Mouse (Mus musculus): ENCODE data around the gene Rpl7l1.
A peak's percentile ranks its signal among the peaks of the same experiment; 100 is the strongest.
"Not testable (repeated sequence)": the region's sequence is repeated elsewhere in the genome, so short reads cannot be mapped to it uniquely, and the experiment has no call there.

The Rpl7l1 gene

DNA sequence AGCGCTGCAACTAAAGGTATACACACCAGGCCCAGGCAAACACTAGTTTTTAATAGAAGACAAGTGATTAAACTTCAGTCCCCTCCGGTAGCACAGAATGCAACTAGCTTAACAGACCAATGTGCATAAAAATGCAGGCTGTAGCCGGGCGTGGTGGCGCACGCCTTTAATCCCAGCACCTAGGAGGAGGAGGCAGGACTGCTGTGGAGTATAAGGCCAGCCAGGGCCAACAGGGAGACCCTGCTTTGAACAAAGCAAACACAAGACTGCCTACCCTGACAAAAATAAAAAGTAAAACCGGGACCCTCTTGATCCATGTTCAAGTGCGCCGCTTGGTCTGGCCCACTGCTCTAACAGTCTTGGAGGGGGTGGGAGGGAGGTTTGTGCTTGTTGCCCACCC, 7.4 kb downstream of the Rpl7l1 start:
- no peak for DNase-seq (ENCODE audit: low spot score)

DNA sequence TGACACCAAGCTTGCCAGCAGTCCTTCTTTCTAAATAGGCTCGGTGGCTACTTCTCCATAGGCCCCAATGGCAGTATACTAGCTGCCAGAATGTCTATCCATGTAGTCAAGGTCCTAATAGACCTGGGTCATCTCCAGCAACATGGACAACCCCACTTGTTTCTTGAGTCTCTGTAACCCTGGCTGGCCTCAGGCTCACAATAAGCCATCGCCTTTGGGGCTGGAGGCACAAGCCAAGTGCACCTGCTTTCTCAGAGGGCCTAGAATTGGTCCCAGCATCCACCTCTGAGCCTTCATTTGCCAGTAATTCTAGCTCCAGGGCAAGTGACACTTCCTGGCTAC, 8.4 kb downstream of the Rpl7l1 start:
- no peak for DNase-seq (ENCODE audit: low spot score)

DNA sequence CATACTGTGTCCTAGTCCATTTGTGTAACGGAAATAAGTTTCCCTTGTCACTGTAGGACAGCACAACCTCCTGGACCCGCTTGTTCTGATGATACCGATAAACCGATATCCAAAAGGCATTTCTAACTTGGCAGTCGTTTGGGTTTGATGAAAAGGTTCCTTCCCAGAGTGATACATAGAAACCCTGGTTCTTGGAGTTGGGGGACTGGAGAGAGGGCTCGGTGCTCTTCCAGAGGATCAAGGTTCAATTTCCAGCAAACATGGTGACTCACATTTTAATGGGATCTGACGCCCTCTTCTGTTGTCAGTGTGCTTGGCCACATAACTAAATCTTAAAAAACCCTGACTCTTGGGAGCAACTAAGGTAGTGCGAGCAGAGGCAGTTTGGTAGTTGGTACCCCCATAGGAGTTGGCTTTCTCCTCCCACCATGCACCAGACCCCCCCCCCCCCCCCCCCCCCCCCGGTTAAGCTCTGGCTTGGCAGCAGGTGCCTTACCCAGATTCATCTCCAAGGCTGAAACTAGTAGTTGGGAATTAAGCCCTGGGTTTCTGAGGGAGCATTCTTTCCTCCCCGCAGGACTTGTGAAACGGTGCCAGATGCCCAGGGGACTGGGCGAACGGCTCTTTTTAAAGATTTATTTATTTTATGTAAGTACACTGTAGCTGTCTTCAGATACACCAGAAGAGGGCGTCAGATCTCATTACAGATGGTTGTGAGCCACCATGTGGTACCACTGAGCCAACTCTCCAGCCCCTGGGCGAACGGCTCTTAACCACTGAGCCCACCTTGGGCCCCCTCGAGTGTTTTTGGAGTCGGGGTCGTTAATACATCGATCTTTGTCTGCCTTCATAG, 9.0 kb downstream of the Rpl7l1 start:
- no peak for DNase-seq (ENCODE audit: low spot score)

DNA sequence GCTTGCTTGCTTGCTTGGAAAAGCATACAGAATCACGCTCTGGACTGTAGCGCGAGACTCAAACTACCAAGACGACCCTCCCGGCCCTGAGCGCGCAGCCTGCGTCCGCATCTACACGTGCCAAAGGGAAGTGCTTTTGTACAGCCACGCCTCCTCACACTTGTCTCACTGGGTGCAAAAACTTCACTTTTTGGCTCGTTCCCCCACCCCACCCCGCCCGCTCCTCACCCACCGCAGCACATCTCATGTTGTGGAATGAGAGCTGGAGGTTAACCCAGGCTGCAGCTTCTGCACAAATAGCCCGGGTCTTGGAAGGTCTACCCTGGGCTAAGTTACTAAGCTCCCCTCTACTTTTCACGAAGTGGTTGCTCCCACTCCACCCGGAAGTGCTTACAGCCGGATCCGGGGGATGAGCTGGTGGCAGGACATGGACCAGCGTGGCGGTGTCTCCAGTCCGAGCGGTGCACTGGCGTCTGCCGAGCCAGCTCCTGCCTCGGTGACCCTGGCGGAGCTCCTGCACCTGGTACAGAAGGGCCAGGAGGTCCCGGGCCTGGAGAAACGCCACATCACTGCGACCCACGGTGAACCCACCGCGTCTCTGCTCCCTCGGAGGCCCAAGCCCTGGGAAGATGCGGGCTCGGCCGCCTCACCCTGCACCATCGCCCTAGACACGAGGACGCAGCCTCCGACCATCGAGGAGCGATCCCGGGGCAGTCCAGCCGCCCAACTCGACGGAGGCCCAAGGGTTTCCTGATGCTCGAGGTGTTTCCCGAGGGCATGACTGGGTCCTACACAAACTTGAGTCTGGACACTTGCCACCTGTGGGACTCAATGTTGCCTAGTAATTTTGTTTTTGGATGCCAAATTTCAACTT, 9.8 kb downstream of the Rpl7l1 start, which contains the start of gene 2310039H08Rik:
Gene 2310039H08Rik, plus strand, starts transcription at position 232 of the 874 bp plus-strand sequence.
- DNase-seq (ENCODE audit: low spot score) = peak; percentile 73

DNA sequence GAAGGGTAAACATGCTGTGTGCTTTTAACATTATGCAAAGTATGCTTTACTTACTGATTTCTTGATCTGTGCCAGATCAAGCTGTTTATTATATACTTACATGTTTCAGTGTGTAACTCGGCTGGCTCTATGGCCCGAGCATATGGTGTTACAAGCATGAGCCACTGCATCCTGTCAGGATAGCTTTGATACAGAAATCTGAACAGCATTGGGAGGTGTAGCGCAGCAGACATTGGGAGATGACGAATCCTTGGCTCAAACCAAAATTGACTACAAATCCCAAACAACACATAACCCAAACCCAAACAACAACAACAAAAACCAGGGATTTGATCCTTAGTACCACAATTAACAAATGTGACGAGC, 10.5 kb downstream of the Rpl7l1 start:
- DNase-seq (ENCODE audit: low spot score) = no peak

DNA sequence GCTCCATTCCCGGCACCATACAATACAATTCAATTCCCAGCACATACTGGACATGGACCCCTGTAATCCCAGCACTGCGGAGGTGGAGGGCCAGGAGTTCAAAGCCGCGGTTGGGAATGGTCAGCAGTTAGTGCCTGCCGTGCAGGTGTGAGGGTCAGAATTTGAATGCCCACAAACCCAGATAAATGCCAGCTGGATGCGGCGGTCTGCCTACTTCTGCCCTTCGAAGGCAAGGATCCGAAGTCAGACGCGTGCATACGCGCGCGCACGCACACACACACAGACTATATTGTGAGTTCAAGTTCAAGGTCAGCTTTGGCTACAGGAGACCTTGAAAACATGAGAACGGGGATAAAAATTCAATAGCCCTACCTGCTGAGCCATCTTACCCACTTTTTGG, 10.9 kb downstream of the Rpl7l1 start:
- DNase-seq (ENCODE audit: low spot score) = no peak

DNA sequence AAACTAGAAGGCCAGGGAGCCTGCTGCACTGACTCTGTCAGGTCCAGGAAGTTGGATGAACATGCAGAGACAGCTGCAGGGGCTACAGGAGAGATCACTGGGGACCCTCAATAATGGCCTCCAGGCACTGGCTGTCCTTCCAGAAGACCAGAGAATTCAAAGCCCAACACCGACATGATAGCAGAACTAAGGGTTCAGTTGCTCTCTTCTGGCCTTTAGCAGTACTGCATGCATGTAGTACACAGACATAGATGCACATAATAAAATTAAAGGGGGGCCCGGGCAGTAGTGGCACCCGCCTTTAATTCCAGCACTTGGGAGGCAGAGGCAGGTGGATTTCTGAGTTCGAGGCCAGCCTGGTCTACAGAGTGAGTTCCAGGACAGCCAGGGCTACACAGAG, 11.4 kb downstream of the Rpl7l1 start:
- DNase-seq (ENCODE audit: low spot score) = no peak

DNA sequence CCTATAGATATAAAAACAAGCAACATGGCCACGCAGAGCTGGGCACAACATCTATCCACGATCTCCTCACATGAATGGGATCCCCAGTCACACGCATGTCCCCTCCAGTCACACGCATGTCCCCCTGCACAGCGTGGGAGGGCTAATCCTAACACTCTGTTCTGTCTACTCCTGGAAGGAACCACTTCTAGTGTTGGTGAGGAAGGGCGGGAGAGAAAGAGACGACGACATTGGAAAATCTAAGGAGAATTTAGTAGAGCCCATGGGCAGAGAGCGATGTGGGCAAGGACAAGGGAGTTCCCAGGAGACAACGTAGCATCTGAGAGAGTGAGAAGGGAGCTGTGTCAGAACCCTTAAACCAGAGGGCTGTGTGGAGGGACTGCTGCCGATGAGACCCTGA, 11.9 kb downstream of the Rpl7l1 start:
- DNase-seq (ENCODE audit: low spot score) = no peak

DNA sequence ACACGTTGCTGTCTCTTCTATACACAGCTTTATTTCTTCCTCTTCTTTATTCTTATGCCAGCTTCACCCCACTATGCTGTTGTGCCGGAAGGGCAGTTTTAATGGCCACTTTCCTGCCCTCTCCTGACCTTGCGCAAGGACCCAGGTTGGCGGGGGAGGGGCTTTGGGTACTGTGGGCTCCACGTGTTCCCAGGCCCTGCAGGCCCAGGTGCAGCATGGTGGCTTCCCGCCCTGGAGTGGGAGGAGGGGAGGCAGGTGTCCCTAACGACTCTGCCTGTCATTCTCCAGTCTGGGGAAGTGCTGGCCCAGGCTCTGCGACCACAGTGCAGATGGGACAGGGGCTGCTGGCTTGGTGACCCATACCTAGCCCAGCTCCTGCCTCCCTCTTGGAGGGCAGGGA, 14.6 kb downstream of the Rpl7l1 start:
- DNase-seq (ENCODE audit: low spot score) = no peak

DNA sequence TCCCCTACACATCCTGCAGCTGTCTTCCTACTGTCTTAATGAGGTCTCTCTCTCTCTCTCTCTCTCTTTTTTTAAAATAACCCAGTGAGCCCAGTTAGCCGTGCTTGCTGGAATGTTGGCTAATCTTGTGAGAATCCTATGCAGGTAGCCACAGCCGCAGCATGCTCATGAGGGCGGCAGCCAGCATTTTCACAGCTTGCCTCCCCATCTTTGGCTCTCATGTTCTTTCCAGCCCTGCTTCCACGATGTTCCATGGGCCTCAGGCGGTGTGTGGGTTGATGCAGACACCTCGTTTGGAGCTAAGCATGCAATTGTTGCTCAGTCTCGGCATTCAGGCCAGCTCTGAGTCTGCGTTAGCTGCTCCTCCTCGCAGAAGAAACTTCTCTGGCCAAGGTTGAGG, 17.6 kb downstream of the Rpl7l1 start:
- not testable (repeated sequence) for DNase-seq (ENCODE audit: low spot score)

DNA sequence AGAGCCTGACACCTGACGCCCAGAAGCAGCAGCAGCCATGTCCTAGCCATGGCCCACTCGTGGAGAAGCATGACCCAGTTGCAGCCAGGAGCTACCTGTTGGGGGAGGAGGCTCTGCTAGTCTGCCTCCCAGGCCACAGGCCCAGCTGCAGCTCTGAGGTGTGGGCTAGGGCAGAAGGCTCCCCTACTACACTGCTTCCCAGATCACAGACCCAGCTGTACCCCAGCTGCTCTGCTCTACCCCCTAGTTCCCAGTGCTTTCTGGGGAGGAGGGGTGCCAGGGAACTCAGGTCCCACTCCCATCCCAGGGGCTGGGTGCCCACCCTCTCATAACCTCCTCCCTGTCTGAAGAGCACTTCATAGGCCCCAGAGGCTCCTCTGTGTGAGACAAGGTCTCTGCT, 18.9 kb downstream of the Rpl7l1 start, which contains the start of gene Ptcra:
Gene Ptcra, minus strand, starts transcription at position 169 of the 400 bp plus-strand sequence.
- no peak for DNase-seq (ENCODE audit: low spot score)

DNA sequence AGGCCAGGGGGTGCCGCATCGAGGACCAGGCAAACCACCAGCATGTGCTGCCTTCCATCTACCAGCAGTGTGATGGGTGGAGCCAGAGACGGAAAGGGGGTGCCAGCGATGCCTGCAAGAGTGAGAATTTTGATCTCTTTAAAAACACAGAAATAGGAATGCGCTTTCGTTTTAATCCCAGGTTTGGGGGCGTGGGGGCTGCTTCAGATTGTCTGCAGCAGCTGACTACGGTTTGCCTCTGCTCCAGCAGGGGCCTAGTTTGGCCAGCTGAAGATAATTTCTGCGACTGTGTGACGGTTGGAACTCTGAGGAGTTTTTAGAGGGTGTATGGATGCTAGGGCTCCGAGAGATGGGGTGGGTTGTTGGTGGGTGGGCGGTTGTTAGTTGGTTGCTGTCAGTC, 23.7 kb downstream of the Rpl7l1 start:
- DNase-seq (ENCODE audit: low spot score) = no peak

DNA sequence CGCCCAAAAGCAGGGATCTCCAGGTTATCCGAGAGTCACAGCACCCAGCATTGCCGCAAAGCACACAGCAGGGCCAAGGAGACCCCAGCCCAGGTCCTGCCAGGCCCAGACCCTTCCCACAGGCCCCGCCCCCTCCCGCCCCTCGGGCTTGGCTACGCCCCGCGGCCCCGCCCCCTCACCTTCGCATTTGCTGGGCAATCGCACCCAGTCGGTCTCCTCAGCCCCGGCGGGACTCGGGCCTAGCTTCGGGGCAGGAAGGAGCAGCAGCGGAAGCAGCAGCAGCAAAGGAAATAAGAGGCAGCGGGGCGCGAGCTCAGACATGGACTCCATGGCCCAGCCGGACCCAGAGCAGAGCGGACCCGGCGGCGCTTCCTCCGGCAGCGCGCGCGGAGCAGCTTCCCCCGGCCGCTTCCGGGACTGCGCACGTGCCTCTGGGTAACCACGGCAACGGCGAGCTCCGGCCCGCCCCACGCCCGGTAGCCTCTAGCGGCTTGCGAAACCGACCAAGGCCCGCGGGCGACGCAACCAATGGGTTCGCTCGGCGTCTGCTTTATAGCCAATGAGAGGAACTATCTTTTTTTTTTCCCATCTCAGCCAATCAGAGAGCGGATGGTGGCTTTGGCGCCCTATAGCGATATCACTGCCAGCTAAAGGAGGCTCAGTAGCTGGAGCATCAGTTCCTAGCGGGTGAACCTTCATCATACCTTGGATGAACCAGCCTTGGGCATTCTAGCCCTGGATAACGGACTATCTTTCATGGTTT, 30.5 kb downstream of the Rpl7l1 start, which contains the start of gene Cnpy3:
Gene Cnpy3, minus strand, starts transcription at position 421 of the 763 bp plus-strand sequence.
- DNase-seq (ENCODE audit: low spot score) = peak; percentile 80

DNA sequence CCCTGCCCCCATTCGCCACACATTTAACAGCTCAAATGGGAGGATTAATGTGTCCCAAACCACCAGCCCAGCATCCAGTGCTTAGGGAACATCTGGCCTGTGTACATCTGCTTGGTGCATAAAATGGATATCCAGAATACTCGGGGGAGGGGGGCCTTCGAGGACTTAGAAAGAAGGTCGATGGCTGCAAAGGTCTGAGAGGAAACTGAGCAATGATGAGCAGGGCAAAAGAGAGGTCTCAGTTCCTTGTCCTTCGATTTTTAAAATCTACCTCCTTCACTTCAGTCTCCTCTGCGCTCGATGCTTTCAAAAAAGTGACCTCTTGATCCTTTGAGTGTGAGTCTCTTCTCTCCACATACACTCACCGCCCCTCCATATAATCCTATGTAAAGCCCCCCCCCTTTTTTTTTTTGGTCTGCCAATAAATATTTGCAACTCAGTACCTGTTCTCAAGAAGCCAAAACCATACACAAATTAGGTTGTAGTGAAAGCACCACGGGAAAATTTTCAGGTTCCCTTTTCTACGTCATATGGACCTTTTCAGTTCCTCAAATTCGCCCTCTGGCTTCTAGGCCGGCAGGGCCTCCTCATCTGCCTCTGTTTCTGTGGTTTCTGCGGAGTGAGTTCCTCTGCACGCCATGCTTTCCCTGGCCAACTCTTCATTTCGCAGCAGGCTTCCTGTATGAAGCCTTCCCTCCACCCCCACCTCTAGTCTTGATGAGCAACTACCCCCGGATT, 31.2 kb downstream of the Rpl7l1 start:
- DNase-seq (ENCODE audit: low spot score) = no peak

DNA sequence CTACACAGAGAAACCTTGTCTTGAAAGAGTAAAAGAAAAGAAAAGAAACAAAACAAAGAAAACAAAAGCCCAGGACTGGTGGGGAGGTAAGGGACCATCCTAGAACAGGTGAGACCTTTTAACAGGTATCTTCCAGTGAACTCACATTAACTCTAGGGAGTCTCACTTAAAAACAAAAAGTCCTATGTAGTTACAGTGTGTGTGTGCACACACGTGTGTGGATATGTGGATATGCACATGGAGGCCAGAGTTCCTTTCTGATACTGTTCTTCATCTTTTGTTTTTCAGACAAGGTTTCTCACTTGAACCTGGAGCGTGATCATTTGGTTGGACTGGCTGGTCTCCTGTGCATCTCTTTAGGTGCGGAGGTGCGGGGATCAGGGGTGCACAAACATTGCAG, 31.9 kb downstream of the Rpl7l1 start:
- DNase-seq (ENCODE audit: low spot score) = no peak

DNA sequence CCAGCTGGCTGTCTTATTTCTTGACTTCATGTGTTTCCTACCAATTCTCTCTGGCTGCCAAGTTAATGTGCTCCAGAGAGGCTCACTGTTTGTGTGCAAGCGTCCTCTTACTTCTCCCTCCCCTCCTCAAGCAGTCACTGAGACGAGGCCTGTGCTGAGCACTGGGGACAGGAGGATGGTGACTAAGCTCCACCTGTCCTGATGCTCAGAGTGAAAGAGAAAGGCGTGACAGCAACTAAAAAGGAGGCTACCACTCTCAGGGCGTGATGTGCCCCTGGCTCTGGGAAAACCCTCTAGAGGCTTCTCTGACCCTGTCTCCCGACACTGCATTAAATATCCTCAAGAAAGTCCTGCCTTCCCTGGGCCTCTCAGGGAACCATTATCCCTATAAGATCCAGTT, 33.2 kb downstream of the Rpl7l1 start:
- no peak for DNase-seq (ENCODE audit: low spot score)

DNA sequence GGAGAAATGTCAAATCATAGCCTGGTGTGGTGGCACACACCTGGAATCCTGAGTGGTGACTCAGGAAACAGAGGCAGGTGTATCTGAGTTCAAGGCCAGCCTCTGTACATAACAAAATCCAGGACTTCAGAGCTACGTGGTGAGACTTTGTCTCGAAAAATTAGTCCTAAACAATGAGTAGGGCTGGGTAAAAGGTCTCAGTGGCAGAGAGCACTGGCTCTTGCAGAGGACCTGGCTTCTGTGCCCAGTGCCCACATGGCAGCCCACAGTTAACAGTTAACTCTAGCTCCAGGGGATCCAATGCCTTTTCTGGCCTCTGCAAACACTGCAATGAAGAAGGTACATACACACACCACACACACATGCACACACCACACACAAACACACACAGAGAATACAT, 34.7 kb downstream of the Rpl7l1 start:
- no peak for DNase-seq (ENCODE audit: low spot score)

DNA sequence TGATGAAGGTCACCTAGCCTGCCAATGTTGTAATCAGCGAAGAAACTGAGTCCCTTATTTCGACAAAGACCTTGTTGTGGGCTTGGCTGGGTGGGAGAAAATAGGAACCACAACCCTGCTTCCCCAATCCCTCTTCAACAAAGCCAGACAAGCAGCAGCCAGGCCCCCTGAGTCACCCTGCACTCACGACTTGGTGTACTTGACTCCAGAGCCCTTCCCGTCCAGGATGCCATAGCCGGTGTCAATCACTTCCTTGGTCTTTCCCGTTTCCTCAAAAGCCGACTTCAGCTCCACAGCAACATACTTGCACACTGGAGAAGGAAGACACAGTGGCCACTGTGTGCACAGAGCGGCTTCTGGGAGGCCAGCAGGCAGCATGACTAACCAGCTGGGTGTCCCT, 35.2 kb downstream of the Rpl7l1 start:
- no peak for DNase-seq (ENCODE audit: low spot score)

DNA sequence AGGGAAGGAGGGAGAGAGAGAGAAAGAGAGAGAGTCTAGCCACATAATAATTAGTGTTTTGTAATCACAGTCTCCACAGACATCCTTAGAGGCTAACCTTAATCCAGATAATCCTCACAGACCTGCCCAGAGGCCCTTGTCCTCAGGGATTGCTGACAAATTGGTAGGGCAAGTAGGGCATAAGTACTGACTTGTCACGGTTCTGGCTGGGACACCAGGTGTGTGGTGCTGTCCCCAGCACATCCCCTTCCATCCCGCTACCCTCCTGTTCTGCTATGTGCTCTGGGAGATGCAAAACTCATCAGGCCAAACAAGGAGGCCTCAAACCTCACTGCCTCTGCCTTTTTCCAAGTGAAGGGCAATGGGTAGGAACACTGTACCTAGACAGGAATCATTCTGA, 37.0 kb downstream of the Rpl7l1 start:
- DNase-seq (ENCODE audit: low spot score) = no peak

DNA sequence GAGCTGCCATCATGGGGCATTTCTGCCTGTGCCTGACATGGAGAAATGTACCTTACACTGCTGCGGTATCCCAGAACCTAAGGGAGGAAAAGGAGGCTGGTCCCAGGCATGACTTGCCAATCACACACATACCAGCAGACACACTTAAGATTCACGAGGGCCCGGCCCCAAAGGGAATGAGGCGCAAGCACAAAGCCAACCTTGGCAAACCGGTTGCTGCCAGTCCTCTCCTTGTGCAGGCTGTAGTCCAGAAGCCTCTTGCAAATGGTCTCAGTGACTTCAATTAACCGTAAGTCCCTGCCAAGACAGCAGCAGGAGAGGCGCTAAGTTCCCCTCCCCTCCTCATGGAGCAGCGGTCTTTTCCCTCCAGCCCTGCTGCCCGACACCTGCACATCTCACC, 39.5 kb downstream of the Rpl7l1 start:
- DNase-seq (ENCODE audit: low spot score) = no peak

DNA sequence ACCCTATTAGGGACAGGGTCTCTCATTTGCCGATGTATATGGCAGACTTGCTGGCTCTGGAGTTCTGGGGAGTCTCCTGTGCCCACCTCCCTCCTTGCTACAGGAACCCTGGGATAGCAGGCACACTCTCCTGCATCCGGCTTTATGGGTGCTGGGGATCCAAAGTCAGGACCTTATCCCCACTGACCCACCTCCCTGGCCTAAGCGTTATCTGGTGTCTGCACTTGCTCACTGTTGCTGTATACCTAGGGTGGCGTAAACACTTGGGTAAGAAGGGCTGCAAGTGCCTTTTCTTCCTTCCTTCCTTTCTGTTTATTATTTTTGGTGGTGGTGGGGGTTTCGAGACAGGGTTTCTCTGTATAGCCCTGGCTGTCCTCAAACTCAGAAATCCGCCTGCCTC, 41.2 kb downstream of the Rpl7l1 start:
- DNase-seq (ENCODE audit: low spot score) = no peak

DNA sequence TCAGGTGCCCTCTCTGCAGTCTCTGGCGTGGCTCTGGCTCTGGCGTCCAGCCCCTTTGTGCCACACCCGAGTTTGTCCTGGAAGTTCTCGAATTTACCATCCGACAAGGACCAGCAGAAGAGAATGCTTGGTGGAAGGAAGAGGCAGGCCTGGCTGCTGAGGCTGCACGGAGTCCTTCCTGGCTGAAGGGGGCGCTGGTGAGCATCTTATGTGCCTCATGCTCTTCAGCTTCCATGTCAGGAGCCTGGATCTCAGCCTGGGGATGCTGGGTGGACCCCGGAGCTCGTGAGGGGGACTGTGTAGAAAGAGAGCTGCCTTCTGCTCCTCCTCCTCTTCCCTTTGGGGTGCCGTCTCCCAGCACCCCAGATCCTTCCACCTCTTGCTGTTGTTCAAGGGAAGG, 46.3 kb downstream of the Rpl7l1 start:
- no peak for DNase-seq (ENCODE audit: low spot score)
